Mouse (Mus musculus) induced T-regulatory cell, adult 2 months (primary cell): ENCODE data around the gene Rimklb.
"Not testable (repeated sequence)": the region's sequence is repeated elsewhere in the genome, so short reads cannot be mapped to it uniquely, and the experiment has no call there.

Experiments
- DNase-seq: peaks from one replicate; pipeline ENCODE4 v3.0.0-alpha.2; 2012; ENCODE audit warnings: low read depth

The Rimklb gene

GRCm38 (mm10) chr6:122495082-122495881 lies 3.3 kb downstream of the Rimklb start:
- DNase-seq, result no peak

- peak; percentile 9 for DNase-seq
These were observed 4.6 kb downstream of the Rimklb start for GRCm38 (mm10) chr6:122493799-122494472.

- no peak for DNase-seq
These were observed 6.1 kb downstream of the Rimklb start for GRCm38 (mm10) chr6:122492479-122492878.

GRCm38 (mm10) chr6:122491557-122491956 lies 7.0 kb downstream of the Rimklb start:
- DNase-seq, result peak; percentile 67

- no peak for DNase-seq
These were observed 7.5 kb downstream of the Rimklb start for GRCm38 (mm10) chr6:122490929-122491512.

GRCm38 (mm10) chr6:122486297-122487117 lies 12.1 kb downstream of the Rimklb start:
- peak; percentile 46 for DNase-seq

- DNase-seq, result peak; percentile 25
These were observed 12.9 kb downstream of the Rimklb start for GRCm38 (mm10) chr6:122485401-122486296.

- no peak for DNase-seq
These were observed 20.5 kb downstream of the Rimklb start for GRCm38 (mm10) chr6:122478062-122478461.

- DNase-seq, result not testable (repeated sequence)
These were observed 27.1 kb downstream of the Rimklb start for GRCm38 (mm10) chr6:122471461-122471860.

- no peak for DNase-seq
These were observed 28.3 kb downstream of the Rimklb start for GRCm38 (mm10) chr6:122470240-122470639.

- no peak for DNase-seq
These were observed 29.4 kb downstream of the Rimklb start for GRCm38 (mm10) chr6:122469030-122469640.

GRCm38 (mm10) chr6:122466092-122466713 lies 32.4 kb downstream of the Rimklb start:
- no peak for DNase-seq

- DNase-seq, result no peak
These were observed 39.4 kb downstream of the Rimklb start for GRCm38 (mm10) chr6:122458946-122459693.

- peak; percentile 39 for DNase-seq
These were observed 50.7 kb downstream of the Rimklb start for GRCm38 (mm10) chr6:122447848-122448247.

- no peak for DNase-seq
These were observed 53.3 kb downstream of the Rimklb start for GRCm38 (mm10) chr6:122445215-122445614.

- no peak for DNase-seq
These were observed 57.8 kb downstream of the Rimklb start for GRCm38 (mm10) chr6:122440632-122441226.

- DNase-seq, result peak; percentile 6
These were observed 59.3 kb downstream of the Rimklb start for GRCm38 (mm10) chr6:122439249-122439648.

- no peak for DNase-seq
These were observed 63.3 kb downstream of the Rimklb start for GRCm38 (mm10) chr6:122435270-122435669.

- DNase-seq, result no peak
These were observed 71.1 kb downstream of the Rimklb start for GRCm38 (mm10) chr6:122427456-122427855.
